Mouse (Mus musculus) testis, adult 2 months (tissue): Measurements from ENCODE around the gene Ank3. TPM values are rescaled to one million over a fixed set of nuclear protein-coding genes. Genes with fewer than 3 reads are reported as not detected.

Source experiments
- H3K27ac ChIP-seq: fragments of 200-500 bp; 2 replicates; pipeline ENCODE4 v1.5.1; 2012; ENCODE audit warnings: low read depth, low read length; ENCODE audit not compliant: control insufficient read depth, insufficient read depth
- H3K27me3 ChIP-seq: fragments of 200-500 bp; 2 replicates; pipeline ENCODE4 v1.6.1; 2012; ENCODE audit warnings: mild to moderate bottlenecking, low read length, moderate library complexity; ENCODE audit not compliant: control insufficient read depth, insufficient read depth
- H3K36me3 ChIP-seq: fragments of 200-500 bp; 2 replicates; pipeline ENCODE4 v1.6.1; 2012; ENCODE audit warnings: mild to moderate bottlenecking, low read length; ENCODE audit not compliant: control insufficient read depth, insufficient read depth
- H3K4me1 ChIP-seq: fragments of 200-500 bp; 2 replicates; pipeline ENCODE4 v1.6.1; 2012; ENCODE audit warnings: low read length; ENCODE audit not compliant: control insufficient read depth, insufficient read depth
- H3K4me3 ChIP-seq: fragments of 200-500 bp; 2 replicates; pipeline ENCODE4 v1.5.1; 2012; ENCODE audit warnings: low read depth, mild to moderate bottlenecking, low read length, moderate library complexity, mixed read lengths; ENCODE audit not compliant: control insufficient read depth
- CTCF ChIP-seq: fragments of 200-500 bp; IDR thresholded peaks from 2 replicates; pipeline ENCODE4 v1.5.1; 2012; ENCODE audit warnings: low read depth, mild to moderate bottlenecking, inconsistent platforms, low read length, moderate library complexity; ENCODE audit not compliant: control insufficient read depth, insufficient read depth, insufficient replicate concordance
- POLR2A ChIP-seq: fragments of 200-500 bp; IDR thresholded peaks from 2 replicates; pipeline ENCODE4 v1.6.1; 2012; ENCODE audit warnings: low read depth, mild to moderate bottlenecking, inconsistent platforms, low read length, moderate library complexity; ENCODE audit not compliant: control insufficient read depth
- polyA plus RNA-seq: library from polyadenylated mRNA; depleted of rRNA; stranded (reverse); fragments of >200 nt; gene quantifications from 2 replicates; pipeline ENCODE4 v1.2.3, GENCODE M21; 2012

Ank3 gene
- polyA plus RNA-seq, 1 experiment = 3.4 TPM

GRCm38 (mm10) chr10:69507719-69508118 is 109.1 kb downstream of the Ank3 start:
- TF ChIP-seq POLR2A = no peak
- no peak for TF ChIP-seq CTCF

GRCm38 (mm10) chr10:69510392-69510791 is 111.8 kb downstream of the Ank3 start:
- H3K4me3 ChIP-seq = no peak overlapping the region
- TF ChIP-seq CTCF = no peak
- no peak for TF ChIP-seq POLR2A
- no peaks in the 10 kb centered on the region for H3K36me3 ChIP-seq
- no peak overlapping the region for H3K27ac ChIP-seq
- no peaks in the 10 kb centered on the region for H3K4me1 ChIP-seq
- H3K27me3 ChIP-seq = no peaks in the 10 kb centered on the region

More at GRCm38 (mm10) chr10:69507719-69508118, 109.1 kb downstream of the Ank3 start:
- H3K4me3 ChIP-seq = no peak overlapping the region
- H3K4me1 ChIP-seq = no peaks in the 10 kb centered on the region
- no peak overlapping the region for H3K27ac ChIP-seq
- H3K36me3 ChIP-seq = no peaks in the 10 kb centered on the region
- no peaks in the 10 kb centered on the region for H3K27me3 ChIP-seq

GRCm38 (mm10) chr10:69511234-69511633 is 112.7 kb downstream of the Ank3 start:
- no peak overlapping the region for H3K4me3 ChIP-seq
- no peak overlapping the region for H3K27ac ChIP-seq
- no peaks in the 10 kb centered on the region for H3K4me1 ChIP-seq
- H3K27me3 ChIP-seq = no peaks in the 10 kb centered on the region
- no peaks in the 10 kb centered on the region for H3K36me3 ChIP-seq
- TF ChIP-seq CTCF (no peak), POLR2A (no peak)

GRCm38 (mm10) chr10:69521977-69522376 is 123.4 kb downstream of the Ank3 start:
- no peaks in the 10 kb centered on the region for H3K36me3 ChIP-seq
- H3K27me3 ChIP-seq = no peaks in the 10 kb centered on the region
- no peaks in the 10 kb centered on the region for H3K4me1 ChIP-seq
- no peak for TF ChIP-seq CTCF
- no peak for TF ChIP-seq POLR2A
- no peak overlapping the region for H3K27ac ChIP-seq
- no peak overlapping the region for H3K4me3 ChIP-seq

- Histone ChIP-seq H3K4me1 (no peaks in the 10 kb centered on the region), H3K36me3 (no peaks in the 10 kb centered on the region), H3K4me3 (no peak overlapping the region), H3K27ac (no peak overlapping the region), H3K27me3 (no peaks in the 10 kb centered on the region)
- TF ChIP-seq CTCF (peak; percentile 70; the same call in 1 of the 2 replicates), POLR2A (no peak)
Observed at GRCm38 (mm10) chr10:69523202-69523601, 124.6 kb downstream of the Ank3 start.

GRCm38 (mm10) chr10:69527318-69527717 is 128.7 kb downstream of the Ank3 start:
- no peaks in the 10 kb centered on the region for H3K27me3 ChIP-seq
- no peak overlapping the region for H3K4me3 ChIP-seq
- H3K4me1 ChIP-seq = peaks cover 3% of the 10 kb centered on the region
- no peaks in the 10 kb centered on the region for H3K36me3 ChIP-seq
- H3K27ac ChIP-seq = no peak overlapping the region
- TF ChIP-seq CTCF = no peak

- Histone ChIP-seq H3K4me1 (peaks cover 7% of the 10 kb centered on the region), H3K27me3 (no peaks in the 10 kb centered on the region), H3K36me3 (no peaks in the 10 kb centered on the region), H3K27ac (no peak overlapping the region), H3K4me3 (no peak overlapping the region)
- TF ChIP-seq POLR2A (no peak), CTCF (no peak)
Observed at GRCm38 (mm10) chr10:69528746-69529145, 130.2 kb downstream of the Ank3 start.

GRCm38 (mm10) chr10:69530326-69530725 is 131.8 kb downstream of the Ank3 start:
- Histone ChIP-seq H3K27me3 (no peaks in the 10 kb centered on the region), H3K36me3 (no peaks in the 10 kb centered on the region)
- no peak for TF ChIP-seq POLR2A
- no peak for TF ChIP-seq CTCF

More at GRCm38 (mm10) chr10:69530326-69530725, 131.8 kb downstream of the Ank3 start:
- H3K27ac ChIP-seq = no peak overlapping the region
- no peak overlapping the region for H3K4me3 ChIP-seq
- H3K4me1 ChIP-seq = peaks cover 7% of the 10 kb centered on the region
